Mouse (Mus musculus): Measurements from ENCODE around the gene Orm3. TPM values are rescaled to one million over a fixed set of nuclear protein-coding genes. Genes with fewer than 3 reads are reported as not detected.

Gene Orm3
- polyA plus RNA-seq, 1 experiment from 2014 or later = not detected

GRCm38 (mm10) chr4:63368577-63368976 is 12.6 kb downstream of the Orm3 start:
- DNase-seq (ENCODE audit: low spot score) = peak; percentile 80

DNA sequence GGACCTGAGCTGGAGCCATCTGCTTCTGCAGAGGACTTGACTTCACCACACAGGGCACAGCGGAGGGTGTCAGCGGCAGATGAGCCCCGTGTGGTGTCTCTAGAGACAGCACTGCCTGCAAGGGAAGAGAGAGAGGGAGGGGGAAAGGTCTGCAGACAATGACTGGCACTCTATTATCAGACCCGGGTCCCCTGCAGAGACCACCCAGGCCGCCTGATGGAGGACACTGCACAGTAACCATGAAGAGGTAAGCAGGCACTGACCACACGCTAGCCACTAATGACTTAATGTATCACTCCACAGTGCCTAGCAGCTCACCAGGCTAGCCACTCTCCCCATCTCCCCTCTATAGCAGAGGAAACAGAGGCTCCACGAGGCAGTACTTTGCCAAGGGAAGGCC is 14.9 kb downstream of the Orm3 start:
- DNase-seq (ENCODE audit: low spot score) = no peak

DNA sequence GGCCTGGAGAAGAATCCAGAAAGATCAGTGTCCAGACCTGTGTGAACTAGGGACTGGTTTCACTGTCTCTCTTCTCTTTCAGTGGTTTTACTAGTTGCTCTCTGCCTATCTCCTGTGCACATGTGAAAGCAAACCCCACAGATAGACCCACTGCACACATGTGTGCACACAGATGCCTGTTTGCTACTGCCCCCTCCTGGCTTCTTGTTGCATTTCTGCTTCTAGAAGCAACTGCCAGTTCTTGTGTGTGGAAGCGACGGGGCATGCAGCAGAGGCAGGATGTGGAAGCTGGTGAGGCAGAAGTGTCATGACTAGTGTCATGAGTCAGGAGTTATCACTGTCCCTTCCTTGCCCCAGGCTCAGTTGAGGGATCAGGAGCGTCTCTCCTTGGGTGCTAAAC is 15.9 kb downstream of the Orm3 start:
- peak; percentile 85 for DNase-seq (ENCODE audit: low spot score)

DNA sequence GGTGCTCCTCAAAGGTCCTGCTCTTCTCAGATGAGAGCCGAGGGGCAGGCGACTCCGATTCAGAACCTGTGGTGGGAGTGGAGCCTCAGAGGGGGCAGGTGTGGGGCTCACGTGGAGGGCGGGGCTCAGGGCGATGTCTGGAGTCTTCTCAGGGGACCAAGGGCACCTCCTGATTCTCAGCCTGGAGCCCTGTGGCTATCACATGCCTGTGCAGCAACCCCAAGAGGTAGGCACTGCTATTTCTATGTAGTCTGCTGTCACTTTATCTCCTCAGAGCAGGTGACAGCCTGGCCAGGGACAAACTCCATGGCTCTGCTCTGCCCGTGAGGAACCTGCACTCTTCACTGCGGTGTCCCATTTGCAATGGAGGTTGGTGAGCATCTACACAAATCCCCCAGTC is 17.4 kb downstream of the Orm3 start:
- no peak for DNase-seq (ENCODE audit: low spot score)

DNA sequence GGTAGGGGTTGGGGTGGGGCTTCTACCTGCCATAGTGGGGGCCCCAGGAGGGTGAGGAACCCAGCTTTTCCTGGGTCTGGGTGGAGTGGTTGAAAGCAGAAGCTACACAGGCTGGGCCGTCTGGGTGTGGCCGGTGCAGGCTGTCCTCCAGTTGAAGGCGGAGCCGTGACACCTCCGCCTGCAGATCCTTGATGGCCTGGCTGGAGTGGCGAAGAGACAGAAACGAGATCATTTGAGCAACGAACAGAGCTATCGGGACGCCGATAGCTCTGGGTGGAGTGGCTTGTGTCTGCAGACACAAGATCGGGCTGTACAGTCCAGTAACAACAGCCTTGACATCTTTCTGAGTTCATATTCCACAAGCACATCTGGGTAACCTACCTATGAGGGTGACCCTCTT is 18.4 kb downstream of the Orm3 start:
- DNase-seq (ENCODE audit: low spot score) = no peak

- DNase-seq (ENCODE audit: low spot score) = no peak
Measured at GRCm38 (mm10) chr4:63375367-63375766, 19.4 kb downstream of the Orm3 start.

DNA sequence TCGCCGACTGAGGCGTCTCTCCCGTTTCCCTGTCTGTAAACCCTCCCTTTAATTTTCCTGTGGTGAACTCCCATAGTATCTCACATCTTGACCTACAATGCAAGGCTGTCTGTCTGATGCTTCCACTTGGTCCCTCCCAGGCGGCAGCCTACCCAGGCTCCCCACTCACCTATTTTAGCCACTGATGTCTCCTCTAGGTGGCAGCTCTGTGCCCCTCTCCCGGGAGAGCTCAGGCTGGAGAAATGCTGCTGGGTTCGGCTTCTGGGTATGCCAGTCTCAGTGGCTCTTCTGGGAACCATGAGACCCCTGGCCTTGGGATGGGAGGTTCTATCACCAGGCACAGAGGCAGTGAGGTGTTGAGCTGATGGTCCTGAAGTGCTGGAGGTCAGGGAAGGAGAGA is 21.5 kb downstream of the Orm3 start:
- no peak for DNase-seq (ENCODE audit: low spot score)

DNA sequence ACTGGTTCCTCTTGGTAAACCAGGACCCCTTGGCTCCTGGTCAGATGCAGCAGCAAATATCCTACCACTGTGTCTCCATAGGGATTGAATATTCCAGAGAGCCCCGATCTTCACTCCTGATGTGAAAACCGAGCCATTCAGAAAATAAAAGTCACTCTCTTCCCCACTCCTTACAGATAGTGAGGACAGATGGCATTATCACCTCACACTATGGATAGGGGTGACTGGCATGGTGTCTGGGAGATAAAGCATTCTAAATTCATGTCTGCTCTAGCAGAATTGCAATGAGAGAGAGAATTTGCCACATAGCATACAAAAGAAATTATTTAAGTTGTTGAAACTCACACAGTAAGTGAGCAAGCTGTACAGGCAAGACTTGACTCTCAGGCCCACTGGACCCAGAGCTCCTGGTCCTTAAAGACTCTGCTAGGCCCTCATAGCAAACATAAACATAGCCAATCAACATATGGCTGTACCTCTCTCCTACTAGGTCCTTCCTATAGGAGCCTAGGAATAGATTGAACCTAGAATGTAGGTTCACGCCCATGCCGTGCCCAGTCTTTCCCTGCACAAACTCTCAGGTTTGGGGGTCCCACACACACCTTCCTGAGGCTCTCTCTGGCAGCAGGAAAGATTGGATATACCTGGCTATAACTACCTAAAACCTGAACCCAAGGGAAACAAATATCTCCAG is 26.9 kb downstream of the Orm3 start:
- DNase-seq (ENCODE audit: low spot score) = no peak

GRCm38 (mm10) chr4:63383474-63383873 is 27.5 kb downstream of the Orm3 start:
- DNase-seq (ENCODE audit: low spot score) = no peak

DNA sequence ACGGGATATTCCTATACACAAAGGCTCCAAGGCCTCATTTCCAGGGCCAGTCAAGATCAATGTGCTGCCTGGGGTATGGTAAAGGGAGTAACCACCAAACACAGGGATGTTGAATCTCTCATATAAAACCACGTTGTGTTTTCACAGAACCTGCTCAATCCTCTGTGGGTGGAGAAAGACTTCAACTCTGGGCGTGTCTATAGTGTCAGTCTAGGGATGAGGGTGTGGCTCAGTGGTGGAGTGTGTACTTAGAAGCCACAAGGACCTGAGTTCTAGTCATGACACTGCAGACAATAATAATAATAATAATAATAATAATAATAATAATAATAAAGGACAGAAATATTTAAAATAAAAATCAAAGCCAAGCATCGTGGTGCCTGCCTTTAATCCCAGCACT is 28.3 kb downstream of the Orm3 start:
- DNase-seq (ENCODE audit: low spot score) = no peak

- no peak for DNase-seq (ENCODE audit: low spot score)
Measured at GRCm38 (mm10) chr4:63385253-63385652, 29.3 kb downstream of the Orm3 start.

DNA sequence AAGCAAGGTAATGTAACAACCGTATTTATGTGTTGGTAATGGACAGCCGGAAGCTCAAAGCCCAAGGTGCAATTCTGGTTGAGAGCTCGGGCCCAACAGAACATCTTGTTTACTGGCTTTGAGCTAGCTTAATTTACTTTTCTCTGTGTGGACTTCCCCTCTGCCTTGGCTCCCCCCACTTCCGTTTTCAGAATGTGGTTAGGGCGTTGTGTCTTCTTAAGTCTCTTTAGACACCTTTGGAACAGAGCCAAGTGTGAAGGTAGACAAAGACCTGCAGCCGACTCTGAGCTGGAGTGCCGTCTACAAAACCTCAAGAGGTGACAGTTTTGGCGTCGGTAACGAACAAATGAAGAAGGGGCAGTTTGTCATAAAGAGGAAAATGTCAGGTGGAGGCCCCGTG is 29.8 kb downstream of the Orm3 start:
- peak; percentile 91 for DNase-seq (ENCODE audit: low spot score)

DNA sequence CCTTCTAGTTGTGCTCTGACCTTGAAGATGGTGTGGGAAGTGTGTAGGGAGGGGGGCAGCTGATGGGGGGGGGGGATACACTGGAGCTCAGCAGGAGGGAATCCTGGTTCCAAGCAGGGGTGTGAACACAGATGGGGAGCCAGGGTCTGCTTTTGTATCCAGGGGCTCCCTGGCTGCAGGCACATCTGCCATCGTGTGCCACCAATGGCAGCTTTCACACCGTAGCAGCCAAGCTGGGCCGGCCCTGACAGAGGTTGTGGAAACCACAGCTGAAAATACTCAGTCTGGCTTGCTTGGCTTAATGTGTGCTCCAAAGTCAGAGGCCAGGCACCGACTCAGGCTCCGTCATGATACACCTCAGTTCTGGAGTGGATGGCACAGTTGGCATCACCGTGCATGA is 32.1 kb downstream of the Orm3 start:
- no peak for DNase-seq (ENCODE audit: low spot score)

DNA sequence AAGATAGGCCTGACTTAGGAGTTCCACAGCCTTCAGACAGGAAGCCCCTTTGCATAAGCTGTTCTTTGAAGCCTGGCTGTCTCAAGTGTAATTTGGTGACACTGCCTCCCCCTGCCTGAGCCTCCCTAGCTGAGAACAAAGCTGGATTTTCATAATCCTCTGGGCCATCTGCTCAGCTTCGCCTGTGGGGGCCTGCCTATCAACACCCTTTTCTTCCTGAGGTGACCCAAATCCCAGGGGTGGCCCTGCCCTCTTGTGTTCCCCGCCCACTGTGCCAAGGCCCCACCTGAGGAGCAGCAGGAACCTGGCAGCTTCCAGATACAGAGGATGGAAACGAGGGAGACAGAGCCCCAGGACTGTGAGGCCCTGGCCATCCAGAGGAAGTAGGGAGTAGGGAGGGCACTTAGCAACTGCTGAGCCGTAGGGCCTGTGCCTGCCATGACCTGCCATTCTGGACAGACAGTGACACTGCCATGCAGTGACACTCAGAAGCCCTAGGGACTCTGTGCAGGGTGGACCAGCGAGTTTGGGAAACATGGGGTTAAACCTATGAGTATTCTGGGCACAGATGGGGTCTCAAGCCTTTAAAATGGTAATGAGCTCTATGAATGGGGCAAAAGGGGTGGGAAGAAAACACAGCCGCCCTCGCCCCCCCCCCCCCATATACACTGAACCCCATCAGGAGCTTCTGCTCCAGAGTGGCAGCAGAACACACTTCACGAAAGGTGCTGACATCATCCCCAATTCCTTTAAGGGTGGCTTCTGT is 33.3 kb downstream of the Orm3 start:
- peak; percentile 80 for DNase-seq (ENCODE audit: low spot score)

DNA sequence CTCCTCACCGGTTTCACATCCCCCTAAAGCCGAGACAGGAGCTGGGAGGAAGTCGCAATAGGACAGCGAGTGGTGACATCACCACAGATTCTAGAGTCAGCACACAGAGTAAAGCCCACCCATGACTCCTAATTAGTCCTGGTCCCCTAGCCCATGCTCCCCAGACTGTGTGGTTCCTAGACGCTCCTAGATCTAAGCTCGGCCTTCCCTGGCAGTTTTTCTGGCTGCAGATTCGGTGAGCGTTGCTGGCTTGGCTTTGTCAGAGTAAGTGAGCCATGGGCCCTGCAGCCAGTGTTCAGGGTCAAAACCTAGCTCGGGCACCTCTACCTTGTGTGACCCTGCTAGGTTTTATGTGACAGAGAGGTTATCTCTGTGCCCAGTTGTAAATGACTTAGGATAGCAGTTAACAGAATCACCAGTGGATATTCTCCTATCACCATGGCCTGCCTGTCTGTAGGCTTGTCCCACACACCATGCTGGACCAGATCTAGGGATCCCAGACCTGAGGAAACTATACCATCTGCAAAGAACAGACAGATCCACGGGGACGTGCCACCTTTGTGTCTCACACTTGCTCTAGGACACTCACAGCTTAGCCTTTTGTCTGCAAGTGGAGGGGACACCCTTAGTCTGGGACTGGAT is 34.0 kb downstream of the Orm3 start:
- no peak for DNase-seq (ENCODE audit: low spot score)

GRCm38 (mm10) chr4:63391322-63391721 is 35.4 kb downstream of the Orm3 start:
- peak; percentile 67 for DNase-seq (ENCODE audit: low spot score)

DNA sequence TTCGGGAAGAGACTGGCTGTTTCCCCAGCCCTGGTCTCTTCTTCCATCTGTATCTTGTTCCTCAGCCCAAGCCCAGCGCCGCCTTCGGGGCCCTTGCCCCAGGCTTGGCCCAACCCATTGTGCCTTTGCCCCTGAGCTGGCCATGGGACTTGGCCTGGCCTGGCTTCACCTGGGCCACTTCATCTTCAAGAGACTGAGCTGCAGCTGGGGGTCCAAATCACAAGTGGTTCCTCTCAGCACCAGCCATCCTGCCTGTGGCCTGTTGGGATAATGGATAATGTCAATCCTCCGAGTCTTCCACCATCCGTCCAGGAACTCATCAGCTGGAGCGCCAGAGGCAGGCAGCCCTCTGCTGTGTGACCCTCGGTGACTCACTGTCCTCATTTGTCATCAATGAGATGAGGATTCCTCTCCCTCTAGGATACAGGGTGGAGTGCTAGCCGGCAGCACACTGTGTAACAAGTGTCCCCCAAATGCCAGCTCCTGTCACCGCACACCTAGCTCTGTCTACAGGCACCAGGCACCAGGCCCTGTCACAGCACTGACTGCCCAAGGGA is 42.1 kb downstream of the Orm3 start:
- no peak for DNase-seq (ENCODE audit: low spot score)

- peak; percentile 73 for DNase-seq (ENCODE audit: low spot score)
Measured at GRCm38 (mm10) chr4:63398854-63399609, 43.1 kb downstream of the Orm3 start.

DNA sequence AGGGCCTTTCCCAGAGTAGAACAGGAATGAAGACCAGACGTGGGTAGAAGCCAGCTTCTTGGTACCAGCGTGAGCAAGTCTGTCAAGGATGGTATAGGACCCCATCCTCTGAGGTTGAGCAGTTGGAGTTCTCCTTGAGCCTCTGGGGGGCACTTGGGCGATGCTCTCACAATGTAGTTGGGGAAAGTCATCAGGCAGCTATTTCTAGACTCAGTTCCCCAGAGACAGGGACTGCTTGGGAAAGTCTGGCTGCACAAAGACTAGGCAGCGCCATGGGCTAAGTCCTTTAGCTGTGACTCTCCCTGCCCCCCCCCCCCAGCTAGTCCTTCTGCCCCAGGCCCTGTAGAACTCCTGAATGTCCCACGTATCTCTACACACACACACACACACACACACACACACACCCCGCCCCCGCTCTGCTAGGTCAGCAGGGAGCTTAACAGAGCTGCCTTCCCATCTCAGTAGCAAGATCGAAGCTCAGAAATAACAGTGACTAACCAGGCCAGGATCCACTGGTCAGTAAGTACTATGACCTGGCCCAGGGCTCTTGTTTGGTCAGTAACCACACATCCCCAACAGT is 43.8 kb downstream of the Orm3 start:
- no peak for DNase-seq (ENCODE audit: low spot score)

DNA sequence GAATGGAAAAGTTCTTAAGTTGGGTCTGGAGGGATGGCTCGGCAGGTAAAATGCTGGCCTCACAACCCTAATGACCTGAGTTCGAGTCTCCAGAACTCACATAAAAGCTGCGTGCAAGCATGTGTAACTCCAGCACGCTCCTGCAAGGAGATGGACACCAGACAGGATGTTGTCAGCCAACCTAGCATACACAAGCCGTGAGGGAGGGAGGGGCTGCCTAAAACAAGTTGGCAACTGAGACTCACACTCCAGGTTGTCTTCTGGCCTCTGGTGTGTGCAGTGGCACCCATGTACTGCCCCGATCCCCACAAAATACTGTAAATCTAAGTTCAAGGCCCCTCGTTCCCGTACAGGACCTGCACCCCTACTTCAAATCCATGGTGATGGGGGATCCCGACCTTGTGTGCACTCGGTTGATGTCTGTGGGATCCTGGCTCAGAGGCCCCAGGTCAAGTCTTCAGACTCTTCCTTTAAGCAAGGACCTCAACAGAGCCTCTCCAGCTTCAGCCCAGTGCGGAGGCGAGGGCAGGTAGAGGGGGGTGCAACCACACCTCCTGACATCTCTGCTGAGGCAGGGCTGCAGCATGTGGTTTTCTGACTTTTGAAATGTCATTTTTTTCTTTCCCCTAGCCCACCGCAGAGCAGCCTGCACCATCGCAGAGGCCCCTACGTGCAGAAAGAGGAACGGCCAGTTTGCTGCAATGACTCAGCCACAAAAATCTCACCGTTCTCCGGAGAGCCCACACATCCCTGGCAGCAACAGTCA is 44.8 kb downstream of the Orm3 start:
- peak; percentile 65 for DNase-seq (ENCODE audit: low spot score)
